Mouse (Mus musculus): ENCODE results near the gene Zc3hav1.
"Not testable (repeated sequence)": the region's sequence is repeated elsewhere in the genome, so short reads cannot be mapped to it uniquely, and the experiment has no call there.

Zc3hav1 gene

DNA sequence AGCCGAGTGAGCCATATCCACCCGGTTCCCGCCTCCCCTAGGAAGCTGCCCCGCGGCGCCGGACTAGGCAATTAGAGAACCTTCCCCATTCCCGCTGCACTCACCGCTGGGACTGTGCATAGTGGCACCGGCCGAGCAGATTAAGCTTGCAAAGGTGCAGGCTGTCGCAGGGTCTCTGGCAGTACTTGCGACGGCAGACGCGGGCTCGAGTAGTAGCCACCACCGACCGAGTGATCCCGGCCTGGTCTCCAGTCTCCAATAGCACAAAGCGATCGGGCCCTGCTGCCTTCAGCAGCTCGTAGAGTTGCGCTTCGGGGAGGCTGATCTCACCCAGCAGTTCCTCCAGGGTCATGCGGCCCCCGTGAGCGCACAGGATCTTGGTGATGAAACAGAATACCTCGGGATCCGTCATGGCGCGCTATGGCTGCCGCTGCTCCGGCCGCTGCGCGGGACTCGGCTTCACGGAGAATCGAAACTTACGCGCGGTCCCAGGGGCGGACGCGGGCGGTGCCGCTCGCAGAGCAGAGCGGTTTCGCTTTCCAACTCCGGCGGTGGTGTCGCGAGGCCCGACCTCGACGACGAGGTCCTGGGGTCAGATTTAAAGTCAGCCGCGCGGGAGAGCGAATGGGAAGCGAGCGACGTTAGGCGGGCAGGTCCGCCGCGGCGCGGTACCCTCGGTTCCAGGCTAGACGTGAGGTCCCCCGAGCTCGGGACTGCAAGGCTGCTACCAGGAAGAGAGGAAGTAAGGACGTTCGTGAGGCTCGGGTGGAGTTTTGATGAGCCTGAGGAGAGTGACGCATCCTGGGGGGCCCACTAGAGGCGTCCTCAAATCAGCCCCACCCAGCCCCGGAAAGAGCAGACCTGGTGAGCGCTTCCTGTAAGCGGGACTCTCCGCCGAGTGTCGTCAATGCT lies at the start of gene Zc3hav1:
TSS of gene Zc3hav1 (minus strand) at position 793 of the 912 bp plus-strand sequence.
- peak; percentile 85 for DNase-seq (ENCODE audit: inconsistent ontology term)

DNA sequence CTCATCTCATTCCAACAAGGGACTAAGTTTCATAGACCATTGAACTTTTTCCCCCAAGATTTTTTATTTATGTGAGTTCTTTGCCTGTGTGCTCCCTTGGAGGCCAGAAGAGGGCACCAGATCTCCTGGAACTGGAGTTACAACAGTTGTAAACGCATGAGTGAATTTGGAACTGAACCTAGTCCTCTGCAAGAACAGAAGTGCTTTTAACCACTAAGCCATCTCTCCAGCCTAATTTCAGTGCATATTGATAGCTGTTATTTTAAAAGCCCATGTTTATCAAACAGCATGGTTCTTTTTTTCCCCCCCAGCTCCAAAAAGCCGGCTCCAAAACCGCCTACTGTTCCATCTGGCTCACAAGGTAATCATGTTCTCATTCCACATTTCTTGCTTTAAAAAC lies 35.3 kb upstream of the Zc3hav1 start:
- peak; percentile 26 for DNase-seq (ENCODE audit: inconsistent ontology term)

DNA sequence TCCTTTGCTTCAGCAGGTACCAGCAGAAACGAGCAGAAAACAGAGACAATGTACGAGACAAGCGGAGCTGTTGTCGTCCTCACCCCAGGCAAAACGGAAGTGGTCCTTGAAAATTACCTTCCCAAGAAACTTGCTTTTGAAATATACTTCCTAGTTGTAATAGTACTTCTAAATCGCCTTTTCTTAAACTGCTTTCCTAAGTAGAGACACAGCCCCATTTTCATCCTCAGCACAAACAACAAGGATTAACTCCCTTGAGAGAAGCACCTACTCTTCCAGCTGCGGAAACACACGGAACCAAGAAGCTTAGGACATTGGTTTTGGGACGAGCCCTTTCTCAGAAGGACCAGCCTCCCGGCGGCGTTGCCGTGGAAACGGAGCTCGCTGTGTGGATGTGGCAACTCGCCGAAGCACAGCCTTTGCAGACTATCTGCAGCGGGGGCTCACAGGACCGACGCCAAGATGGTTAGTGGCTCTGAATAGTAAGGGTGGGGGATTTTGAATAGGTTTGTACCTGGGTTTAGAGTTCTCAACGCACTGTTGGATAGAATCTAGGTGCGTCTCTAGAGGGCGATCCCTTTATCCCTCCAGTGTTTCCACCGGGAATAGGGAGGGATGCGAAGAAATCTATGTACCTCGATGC lies 26.8 kb upstream of the Zc3hav1 start, which contains the start of gene Ttc26:
TSS of gene Ttc26 (plus strand) at position 341 of the 643 bp plus-strand sequence.
- peak; percentile 88 for DNase-seq (ENCODE audit: inconsistent ontology term)

DNA sequence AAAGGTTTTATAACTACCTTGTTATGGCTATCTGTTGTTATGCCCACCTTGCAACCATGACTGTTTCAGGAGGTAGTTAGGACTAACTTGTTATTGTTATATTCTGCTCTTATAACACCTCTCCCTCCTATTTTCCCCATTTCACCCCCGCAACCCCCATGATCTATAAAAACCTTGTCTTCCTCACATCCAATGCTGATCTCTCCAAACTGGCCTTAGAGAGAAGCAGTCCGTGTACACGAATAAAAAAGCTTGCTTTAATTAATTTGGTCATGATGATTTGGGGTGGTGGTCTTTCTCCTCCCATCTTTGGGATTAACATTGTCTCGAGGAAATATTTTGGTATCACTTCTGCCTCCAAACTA lies 26.3 kb upstream of the Zc3hav1 start:
- DNase-seq (ENCODE audit: inconsistent ontology term) = no peak

DNA sequence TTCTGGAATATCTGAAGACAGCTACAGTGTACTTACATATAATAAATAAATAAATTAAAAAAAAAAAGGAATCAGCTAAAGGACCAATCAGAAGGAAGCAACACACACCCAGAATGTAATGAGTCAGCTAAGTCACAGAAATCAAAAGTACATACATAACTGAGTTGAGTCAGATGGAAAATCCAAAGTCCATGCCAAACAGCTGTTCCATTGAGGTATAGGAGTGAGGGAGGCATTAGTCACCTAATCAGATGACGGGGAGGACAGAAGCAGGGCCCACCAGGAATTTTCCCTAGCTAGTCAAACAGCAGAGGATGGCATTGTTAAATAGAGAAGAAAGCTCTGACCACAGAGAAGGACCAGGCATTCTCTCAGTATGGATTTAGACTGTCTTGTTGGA lies 19.9 kb upstream of the Zc3hav1 start:
- DNase-seq (ENCODE audit: inconsistent ontology term) = peak; percentile 33

DNA sequence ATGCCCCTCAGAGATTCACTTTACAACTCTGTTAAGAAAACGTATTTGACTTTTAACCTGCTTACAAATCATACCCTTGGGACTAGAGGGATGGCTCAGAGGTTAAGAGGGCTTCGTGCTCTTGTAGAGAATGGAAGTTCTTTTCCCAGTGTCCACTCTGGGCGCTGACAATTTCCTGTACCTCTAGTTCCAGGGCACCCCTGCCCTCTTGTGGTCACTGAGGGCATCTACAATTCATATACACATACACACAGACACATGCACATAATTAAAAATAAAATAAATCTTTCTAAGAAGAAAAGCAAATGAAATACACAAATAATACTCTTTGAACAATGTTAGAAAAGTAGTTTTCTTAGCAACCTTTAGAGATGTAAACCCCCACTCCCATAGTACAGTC lies 15.5 kb upstream of the Zc3hav1 start:
- DNase-seq (ENCODE audit: inconsistent ontology term) = no peak

DNA sequence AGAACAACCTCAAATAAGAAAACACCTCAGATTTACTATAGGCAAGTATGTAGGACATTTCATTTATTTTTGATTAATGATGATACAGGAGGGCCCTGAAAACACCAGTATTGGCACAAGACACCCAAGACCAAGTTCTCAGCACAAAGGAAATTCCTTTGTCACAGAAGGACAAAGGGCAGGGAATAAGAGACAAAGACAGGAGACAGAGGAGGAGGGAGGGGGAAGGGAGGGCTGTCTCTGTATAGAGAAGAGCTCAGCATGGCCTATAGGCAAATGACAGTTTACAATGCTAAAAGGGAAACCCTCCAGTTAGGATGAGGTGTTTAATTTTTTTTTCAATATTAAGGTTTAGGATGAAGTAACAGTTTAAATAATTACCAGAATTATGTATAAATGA lies 9.7 kb upstream of the Zc3hav1 start:
- no peak for DNase-seq (ENCODE audit: inconsistent ontology term)

DNA sequence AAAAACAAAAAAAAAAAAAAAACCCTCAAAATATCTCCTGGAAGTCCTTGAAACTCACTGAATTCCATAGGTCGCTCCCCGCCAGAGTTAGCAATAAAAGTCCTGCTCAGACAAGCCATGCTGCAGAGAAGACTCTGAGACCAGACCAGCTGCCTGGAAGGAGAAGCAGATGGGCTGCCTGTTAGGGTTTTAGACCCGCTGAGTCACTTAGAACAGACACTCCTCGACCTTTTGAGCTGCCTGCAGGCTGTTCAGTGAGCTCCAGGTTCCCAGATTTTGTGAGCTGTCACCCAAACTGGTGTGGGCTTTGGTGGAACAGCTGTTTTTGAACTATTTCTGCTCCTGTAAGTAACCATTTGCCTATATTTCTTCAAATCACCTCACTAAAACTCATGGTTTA lies 9.0 kb upstream of the Zc3hav1 start:
- DNase-seq (ENCODE audit: inconsistent ontology term) = no peak

DNA sequence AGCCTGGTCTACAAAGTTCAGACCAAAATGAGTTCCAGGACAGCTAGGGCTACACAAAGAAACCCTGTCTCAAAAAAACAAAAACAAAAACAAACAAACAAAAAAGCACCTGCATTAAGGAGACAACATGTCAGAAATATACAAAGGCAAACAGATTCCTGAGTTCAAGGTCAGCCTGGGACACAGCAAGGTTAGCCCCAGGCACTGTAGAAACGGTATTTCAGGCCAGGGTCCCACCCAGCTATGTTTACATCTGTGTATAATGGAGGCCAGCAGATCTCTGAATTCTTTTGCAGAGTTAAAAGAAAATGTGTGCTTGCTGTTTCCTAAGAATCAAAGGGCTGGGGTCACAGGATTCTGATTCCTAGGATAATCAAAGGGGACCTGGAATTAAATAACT lies 7.5 kb upstream of the Zc3hav1 start:
- no peak for DNase-seq (ENCODE audit: inconsistent ontology term)

DNA sequence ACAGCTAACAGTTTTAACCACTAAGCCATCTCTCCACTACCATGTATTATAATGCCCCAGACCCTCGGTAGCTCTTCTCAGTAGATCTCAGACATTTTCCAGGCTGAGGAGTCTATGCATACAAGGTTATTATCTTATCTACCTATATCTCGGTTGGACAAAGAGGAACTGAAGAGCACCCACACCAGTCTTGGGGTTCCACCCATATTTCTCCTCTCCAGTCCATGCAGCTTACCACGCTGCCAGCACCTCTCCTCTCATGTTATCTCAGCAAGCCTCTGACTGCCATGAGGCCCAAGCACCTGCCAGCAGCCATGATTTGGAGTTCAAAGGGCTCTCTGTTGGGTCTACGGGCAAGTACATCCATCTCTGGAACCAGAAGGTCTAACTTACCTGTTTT lies 6.7 kb upstream of the Zc3hav1 start:
- DNase-seq (ENCODE audit: inconsistent ontology term) = no peak

DNA sequence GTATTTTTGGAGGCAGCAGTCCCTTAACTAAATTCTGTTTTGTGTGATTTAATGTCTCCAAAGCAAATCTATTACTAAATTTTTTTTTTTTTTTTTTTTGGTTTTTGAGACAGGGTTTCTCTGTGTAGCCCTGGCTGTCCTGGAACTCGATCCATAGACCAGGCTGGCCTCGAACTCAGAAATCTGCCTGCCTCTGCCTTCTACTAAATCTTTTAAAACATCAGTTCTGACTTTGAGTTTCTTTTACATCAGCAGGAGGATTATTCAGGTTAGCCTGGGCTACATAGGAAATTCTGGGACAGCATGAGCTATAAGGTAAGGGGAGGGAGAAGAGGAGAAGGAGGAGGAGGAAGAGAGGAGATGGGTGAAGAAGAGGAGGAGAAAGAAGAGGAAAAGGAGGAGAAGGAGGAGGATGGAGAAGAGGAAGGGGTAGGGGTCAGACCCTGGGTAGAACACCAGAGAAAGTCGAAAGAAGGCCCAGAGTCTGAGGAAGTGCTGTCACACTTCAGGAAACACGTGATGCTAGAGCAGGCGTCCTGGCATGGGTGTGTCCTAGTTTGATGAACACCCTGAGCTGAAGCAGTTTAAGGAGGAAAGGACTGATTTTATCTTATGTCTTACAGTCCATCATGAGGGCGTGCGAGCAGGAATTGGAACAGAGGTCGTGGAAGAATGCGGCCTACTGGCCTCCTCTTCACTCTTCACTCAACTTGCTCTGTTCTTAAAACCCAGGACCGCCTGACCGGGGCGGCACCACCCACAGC lies 5.5 kb upstream of the Zc3hav1 start:
- no peak for DNase-seq (ENCODE audit: inconsistent ontology term)

DNA sequence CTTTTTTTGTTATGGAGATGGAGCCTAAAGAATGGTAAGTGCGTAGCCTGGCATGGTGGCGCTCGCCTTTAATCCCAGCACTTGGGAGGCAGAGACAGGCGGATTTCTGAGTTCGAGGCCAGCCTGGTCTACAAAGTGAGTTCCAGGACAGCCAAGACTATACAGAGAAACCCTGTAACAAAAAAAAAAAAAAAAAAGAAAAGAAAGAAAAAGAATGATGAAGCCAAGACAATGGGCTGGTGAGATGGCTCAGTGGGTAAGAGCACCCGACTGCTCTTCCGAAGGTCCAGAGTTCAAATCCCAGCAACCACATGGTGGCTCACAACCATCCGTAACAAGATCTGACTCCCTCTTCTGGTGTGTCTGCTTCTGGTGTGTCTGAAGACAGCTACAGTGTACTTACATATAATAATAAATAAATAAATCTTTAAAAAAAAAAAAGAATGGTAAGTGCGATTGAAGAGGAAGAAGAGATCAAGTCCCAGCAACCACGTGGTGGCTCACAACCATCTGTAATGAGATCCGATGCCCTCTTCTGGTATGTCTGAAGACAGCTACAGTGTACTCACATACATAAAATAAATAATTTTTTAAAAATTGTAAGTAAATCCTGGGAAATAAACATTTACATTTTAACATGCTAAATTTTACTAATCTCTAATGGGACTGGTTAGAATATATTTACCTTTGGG lies 4.8 kb upstream of the Zc3hav1 start:
- not testable (repeated sequence) for DNase-seq (ENCODE audit: inconsistent ontology term)

DNA sequence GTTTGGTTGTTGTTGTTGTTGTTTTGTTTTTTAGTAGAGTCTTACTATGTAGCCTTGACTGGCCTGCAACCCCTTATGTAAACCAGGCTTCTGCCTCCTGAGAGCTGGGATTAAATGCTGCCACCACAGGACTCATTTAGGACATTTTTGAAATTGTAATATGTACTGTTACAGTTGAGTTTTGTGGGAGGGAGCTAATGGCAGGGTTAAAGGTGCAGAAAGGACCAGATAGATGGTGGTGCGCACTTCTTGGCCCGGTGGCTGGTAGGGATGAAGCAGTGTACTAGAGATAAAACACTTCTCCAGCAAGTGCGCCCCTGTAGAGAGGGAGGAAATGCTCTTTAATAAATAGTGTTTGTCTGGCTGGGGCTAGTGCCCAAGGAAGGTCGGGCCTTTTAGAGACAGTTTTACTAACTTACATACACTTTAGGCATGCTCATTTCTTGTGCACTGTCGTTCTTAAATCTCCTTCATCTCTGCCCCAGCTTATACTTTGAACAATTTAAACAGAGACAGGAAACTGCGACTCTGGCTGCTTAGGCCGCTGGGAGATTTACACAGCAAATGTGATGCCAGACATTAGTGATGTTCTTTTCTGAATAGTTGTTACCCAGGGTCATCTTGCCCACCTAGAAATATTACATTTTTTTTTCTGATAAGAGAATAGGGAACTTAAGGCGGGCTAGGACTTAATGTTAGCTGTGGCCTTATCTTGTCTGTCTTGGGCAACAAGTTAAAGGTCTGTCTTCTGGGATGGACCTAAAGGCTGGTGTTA lies 4.0 kb upstream of the Zc3hav1 start:
- DNase-seq (ENCODE audit: inconsistent ontology term) = no peak

DNA sequence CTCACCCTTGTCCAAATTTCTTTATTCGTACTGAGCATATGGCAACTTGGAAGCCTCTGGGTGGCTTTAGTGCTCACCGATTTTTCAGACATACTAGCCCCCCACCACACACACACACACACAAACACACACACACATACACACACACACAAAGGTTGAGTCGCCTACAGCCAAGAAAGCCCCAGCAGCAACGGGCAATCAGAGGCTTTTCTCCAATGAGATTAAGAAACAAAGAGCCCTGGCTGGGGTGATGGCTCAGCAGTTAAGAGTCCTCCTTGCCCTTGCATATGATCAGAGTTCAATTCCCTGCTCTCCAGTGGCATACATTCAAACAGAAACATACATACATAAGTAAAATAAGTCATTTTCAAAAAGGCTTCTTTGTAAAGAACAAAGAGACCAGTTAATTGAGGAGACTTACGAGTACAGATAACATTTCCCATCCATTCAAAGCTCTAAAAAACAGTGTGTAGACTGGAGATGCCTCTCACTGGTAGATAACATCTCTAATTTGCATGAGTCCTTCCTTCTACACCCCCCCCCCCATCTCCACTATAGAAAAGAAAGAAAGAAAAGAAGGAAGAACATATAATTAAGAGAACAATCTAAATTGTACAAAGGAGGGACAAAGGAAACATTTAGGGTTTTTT lies 3.3 kb upstream of the Zc3hav1 start:
- no peak for DNase-seq (ENCODE audit: inconsistent ontology term)

DNA sequence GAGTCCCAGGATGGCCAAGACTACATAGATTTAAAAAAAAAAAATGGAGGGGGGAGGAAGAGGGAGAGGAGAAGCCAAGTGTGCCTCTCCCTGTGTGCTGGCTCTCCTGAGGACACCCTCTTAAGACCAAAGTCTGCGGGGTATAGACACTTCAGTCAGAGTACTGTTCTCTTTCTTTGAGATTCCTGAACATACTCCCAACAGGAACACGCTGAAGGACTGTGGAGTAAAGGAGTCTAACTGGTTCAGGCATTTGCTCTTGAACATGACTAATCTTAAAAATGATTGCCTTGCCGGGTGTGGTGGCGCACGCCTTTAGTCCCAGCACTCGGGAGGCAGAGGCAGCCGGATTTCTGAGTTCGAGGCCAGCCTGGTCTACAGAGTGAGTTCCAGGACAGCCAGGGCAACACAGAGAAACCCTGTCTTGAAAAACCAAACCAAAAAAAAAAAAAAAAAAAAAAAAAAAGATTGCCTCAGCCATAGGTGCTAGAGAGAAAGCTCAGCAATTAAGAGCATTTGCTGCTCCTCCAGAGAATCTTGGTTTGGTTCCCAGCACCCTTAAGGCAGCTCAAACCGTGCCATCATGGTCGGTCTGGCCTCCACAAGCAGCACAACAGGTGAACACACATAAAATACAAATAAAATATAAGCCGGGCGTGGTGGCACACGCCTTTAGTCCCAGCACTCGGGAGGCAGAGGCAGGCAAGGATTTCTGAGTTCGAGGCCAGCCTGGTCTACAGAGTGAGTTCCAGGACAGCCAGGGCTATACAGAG lies 2.4 kb upstream of the Zc3hav1 start:
- not testable (repeated sequence) for DNase-seq (ENCODE audit: inconsistent ontology term)

DNA sequence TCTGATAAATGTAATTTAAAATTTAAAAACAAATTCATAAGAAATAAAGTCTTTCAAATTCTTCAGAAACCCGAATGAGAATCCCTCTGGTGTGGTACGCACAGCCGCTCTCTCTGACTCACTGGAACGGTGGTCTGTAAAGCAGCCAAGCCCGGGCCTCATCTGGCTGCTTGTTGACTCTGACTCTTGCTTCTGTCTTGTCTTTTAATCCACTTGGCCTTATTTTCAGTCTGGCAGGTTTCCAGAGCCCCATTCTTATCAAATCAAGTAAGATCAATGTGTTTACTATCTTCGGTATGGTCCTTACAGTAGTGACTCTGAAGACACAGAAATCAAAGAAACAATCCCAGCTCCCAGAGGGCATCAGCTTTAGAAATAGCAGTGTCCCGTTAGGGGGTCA lies 1.5 kb upstream of the Zc3hav1 start:
- peak; percentile 17 for DNase-seq (ENCODE audit: inconsistent ontology term)

DNA sequence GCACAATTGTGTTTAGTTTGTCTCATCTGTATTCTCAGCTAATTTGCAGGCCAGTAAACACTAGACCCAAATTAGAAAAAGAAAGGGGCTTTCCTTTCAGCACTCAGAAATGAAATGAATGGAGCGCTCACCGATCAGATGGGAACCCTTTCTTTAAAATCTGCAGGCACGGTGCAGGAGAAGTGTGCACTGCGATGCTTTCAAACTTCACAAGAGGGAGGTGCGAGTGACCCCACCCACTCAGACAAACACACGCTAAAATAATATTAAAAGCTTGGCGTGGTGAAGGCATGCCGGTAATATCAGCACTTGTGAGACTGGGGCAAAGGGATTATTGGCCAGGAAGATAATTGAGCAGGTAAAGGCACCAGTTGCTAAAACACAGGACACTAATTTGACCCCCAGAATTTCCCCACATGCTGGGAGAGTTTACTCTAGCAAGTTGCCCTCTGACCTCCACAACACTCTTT lies 986 bp upstream of the Zc3hav1 start:
- no peak for DNase-seq (ENCODE audit: inconsistent ontology term)

DNA sequence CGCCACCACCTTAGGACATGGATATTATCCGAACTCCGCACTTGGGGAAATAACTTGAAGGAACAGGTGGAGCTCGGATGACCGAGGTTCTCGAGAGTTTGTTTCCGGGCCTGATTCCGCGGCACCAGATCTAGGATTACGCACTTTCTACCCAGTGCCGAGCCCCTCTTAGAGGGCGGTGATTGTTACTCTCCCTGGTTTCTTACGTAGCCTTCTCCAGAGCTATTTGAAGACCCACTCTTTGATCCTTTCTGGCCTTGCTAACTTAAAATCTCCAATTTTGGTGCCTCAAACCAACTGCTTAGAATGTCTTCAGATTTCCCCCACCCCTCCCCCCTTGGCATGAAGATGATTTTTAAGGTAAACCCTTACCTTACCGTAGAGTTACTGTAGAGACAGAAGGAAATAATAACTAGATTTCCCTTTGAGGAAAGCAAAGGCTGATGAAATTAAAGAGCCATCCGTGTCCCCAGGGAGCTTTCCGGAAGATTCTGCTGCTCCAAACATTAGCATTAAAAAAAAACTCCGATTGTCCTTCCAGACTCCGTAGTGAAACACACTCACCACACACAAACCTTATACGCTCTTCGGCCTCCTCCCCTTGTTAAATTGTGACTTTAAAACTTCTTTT lies 435 bp upstream of the Zc3hav1 start:
- DNase-seq (ENCODE audit: inconsistent ontology term) = no peak

DNA sequence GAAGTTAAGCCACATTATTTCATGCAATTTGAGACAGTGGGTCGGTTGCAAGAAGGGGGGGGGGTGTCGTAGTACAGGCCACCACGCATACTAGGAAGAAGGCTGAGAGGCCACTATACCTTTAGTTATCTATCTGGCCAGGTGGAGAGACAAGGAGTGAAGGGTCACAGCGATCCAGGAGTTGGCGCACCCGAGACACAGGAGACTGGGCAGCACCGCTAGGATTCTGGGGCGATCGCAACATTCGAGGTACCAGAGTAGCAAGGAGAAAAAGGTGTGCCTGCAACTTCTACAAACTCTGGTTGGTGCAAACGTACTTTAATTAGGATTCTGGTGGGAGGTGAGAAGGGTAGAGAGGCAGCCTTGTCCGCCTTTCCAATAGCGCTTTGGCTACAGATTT lies 1.2 kb downstream of the Zc3hav1 start:
- no peak for DNase-seq (ENCODE audit: inconsistent ontology term)
